Mouse (Mus musculus): ENCODE results near the gene Polr3b. TPM values are rescaled to one million over a fixed set of nuclear protein-coding genes. Genes with fewer than 3 reads are reported as not detected.

Polr3b gene
- total RNA-seq, 2 experiments from 2014 or later, result 15.0 to 16.3 TPM

DNA sequence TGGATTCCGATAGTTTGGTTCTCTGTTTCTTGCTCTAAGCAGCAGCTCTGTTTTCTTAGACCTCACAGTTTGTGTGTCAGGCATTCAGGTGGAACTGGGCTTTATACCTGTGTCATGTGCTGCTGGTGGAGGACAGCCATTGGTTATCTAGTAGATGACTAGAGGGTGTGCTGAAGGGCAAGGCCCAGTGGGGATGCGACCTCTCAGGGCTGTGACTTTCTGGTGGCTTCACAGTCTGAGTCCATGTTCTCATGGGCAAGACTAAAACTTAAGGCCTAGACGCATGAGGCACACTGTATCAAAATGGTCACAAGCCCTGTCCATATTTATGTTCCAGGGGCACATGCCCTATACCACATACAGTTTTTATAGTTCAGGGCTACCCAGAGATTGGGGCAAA lies 37.2 kb downstream of the Polr3b start:
- no peak for DNase-seq (ENCODE audit: low spot score in 2 of 2)

- DNase-seq (ENCODE audit: low spot score in 2 of 2), result no peak
These were observed 40.0 kb downstream of the Polr3b start for GRCm38 (mm10) chr10:84662138-84662537.

DNA sequence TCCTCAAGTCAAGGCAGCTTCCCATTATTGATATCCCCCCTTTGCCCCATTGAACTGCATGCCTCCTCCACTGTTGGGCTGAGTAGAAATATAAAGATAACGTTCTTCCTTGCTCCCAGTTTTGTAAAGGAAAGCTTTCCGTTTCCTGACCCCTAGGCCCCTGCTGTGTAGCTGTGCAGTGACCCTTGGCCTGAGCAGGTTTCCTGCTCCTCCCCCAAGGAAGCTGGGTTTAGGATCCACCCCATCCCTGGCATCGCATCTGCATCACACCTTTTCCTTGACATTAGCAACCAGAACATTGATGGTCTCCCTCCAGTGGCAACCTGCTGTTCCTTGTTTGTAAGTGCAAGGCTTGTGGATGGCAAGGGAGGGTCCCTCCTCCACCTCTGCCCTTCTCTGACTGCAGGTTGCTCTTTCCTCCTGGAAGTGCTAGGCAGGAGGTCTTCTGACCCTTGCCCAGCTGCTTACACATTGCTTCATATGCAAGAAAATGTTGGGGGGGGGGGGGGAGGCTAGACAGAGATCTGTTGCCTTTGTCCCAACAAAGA lies 43.7 kb downstream of the Polr3b start:
- no peak for DNase-seq (ENCODE audit: low spot score in 2 of 2)

- no peak for DNase-seq (ENCODE audit: low spot score in 2 of 2)
These were observed 53.6 kb downstream of the Polr3b start for GRCm38 (mm10) chr10:84675653-84676052.

- no peak for DNase-seq (ENCODE audit: low spot score in 2 of 2)
These were observed 54.4 kb downstream of the Polr3b start for GRCm38 (mm10) chr10:84676511-84676910.

- DNase-seq (ENCODE audit: low spot score in 2 of 2), result no peak
These were observed 55.8 kb downstream of the Polr3b start for GRCm38 (mm10) chr10:84677871-84678270.

GRCm38 (mm10) chr10:84678441-84678840 lies 56.3 kb downstream of the Polr3b start:
- no peak for DNase-seq (ENCODE audit: low spot score in 2 of 2)

- DNase-seq (ENCODE audit: low spot score in 2 of 2), result no peak
These were observed 63.5 kb downstream of the Polr3b start for GRCm38 (mm10) chr10:84685444-84686121.

DNA sequence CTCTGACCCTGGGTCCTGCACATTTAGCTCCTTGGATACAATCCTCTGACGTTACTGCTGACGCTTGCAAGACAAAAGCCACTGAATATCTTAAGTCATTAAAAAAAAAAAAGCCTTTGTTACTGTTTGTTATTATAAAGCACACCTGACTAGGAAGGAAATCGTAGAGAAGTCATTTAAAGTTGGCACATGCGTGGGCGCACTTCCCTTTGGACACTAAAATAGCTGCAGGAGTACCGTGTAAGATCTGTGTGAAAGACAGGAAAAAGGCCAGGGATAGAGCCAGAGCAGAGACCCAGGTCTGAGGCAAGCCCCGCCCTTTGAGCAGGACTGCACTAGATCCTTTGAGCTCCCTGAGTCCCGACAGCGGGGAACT lies 64.0 kb downstream of the Polr3b start:
- no peak for DNase-seq (ENCODE audit: low spot score in 2 of 2)

DNA sequence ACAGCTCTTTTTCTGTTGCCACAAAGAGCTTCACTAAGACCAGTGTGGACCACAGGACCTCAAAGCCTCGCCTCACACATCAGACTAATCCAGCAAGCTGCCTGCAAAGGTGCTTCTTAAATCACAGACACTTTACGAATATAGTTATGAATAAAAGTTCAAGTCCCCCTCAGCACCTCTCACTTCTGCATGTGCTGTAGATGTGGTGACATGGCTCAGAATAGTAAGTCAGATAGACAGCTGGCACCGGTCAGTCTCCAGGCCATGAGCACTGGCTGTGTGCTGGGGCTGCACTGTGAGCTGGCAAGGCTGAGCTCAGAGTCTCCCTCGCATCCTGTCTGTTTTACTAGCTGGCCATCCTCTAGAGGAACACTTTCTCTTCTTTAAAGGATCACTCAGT lies 64.6 kb downstream of the Polr3b start:
- no peak for DNase-seq (ENCODE audit: low spot score in 2 of 2)

GRCm38 (mm10) chr10:84687736-84688135 lies 65.6 kb downstream of the Polr3b start:
- no peak for DNase-seq (ENCODE audit: low spot score in 2 of 2)

- no peak for DNase-seq (ENCODE audit: low spot score in 2 of 2)
These were observed 67.8 kb downstream of the Polr3b start for GRCm38 (mm10) chr10:84689846-84690245.

- DNase-seq (ENCODE audit: low spot score in 2 of 2), result no peak
These were observed 68.7 kb downstream of the Polr3b start for GRCm38 (mm10) chr10:84690818-84691217.

GRCm38 (mm10) chr10:84691692-84692091 lies 69.6 kb downstream of the Polr3b start:
- DNase-seq (ENCODE audit: low spot score in 2 of 2), result no peak

GRCm38 (mm10) chr10:84693841-84694638 lies 71.9 kb downstream of the Polr3b start:
- no peak for DNase-seq (ENCODE audit: low spot score in 2 of 2)

DNA sequence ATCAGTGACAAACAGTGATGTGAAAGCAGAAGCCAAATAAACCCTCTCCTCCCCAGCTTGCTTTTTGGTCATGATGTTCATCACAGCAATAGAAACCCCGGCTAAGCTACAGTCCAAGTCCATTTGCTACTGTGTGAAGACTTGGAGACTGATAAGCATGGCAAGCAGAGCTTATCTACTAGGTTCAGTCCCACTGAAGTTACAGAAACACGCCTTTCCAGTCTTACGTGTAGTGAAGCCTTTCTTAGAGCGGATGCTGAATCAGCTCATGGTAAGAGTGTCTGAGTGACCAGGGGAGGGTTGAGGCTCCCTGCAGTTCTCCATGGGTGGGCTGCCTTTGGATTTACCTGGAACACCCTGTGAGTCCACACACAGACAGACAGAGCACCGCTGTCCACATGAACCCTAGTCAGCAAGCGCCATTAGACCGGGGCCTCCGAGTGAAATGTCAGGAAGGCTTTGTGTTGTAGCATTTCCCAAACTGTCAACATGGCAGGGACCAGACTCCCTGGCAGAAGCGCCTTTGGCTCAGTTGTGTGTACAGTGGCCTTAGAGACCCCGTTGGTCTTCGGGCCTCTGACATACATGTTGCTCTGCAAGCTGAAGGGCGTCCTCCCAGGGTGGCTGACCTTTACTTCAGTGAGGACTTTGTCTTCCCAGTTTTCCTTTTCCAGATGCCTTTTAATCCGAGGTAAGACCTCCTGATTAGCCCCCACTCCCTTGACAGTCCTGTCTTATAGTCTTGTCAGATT lies 78.3 kb downstream of the Polr3b start:
- DNase-seq (ENCODE audit: low spot score in 2 of 2), result no peak

GRCm38 (mm10) chr10:84701110-84701509 lies 79.0 kb downstream of the Polr3b start:
- DNase-seq (ENCODE audit: low spot score in 2 of 2), result peak in 1 of 2 experiments; percentile 37

DNA sequence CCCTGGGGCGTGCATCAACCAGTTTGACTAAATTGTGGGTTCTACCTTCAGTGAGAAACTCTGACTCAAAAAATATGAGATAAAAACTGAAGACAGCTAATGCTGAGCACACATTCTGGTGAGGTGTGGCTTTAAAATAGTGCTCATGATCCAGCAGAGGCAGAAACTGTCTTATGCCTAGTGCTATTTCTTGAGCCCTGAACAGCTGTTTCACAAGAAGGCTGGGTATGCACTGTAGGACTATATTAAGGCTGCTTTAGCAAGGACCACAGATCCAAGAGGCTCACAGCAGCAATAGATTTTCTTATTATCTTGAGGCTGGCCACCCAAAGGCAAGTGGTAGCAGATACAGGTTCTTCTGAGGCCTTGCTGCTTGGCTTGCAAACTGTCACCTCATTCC lies 80.0 kb downstream of the Polr3b start:
- DNase-seq (ENCODE audit: low spot score in 2 of 2), result no peak

DNA sequence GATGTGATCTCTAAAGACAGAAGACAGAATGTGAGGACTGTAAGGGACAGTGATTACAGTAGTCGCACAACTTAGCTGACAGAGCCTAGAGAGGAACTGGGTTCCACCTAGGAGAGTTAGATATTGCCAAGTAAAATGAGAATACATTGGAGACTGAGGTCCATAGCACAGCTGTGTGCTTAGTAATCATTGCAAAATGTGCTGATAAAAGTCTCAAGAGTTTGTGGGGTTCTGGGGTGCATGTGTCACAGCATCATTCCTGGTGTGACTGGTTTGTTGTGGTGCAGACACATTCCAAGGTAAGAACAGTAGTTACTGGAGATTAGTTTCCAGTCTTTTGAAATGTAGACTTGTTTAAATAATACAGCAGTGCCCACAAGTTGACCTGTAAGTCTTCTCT lies 82.5 kb downstream of the Polr3b start:
- DNase-seq (ENCODE audit: low spot score in 2 of 2), result no peak

- DNase-seq (ENCODE audit: low spot score in 2 of 2), result no peak
These were observed 83.1 kb downstream of the Polr3b start for GRCm38 (mm10) chr10:84705234-84705633.

DNA sequence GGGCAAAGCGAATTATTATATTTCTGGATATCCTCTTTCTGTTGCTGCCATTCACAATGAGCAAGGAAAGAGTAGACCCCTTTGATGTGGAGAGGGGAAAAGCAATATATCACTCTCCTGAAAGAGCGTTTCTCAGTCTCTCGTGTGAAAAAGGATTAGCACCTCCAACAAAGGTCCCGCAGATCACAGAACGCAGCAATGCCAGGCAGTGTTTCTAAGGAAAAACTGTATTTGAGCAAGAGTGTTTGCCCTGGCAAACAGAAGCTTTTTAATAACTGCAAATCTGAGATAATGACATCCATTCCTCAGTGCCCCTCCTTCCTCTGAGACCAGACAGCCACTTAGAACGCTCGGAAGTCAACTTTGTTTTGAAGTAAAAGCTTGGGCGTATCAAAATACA lies 84.5 kb downstream of the Polr3b start:
- DNase-seq (ENCODE audit: low spot score in 2 of 2), result no peak

DNA sequence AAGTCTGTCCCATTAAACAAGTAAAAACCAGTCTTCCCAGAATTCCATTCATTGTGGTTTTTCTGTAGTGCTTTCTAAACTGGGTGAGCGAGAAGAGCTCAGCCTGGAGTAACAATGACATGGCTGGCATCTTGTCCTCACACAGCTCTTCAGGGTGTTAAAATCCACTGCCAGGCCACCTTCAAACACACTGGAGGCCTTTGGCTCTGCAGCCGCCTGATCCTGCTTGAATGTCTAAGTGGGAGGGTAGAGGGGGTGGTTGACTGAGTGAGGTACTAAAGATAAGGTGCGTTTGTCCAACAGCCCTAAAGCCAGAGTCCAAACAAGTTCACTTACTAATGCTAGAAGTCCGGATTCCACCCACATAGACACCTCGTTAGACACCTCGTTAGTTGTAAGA lies 85.1 kb downstream of the Polr3b start:
- DNase-seq (ENCODE audit: low spot score in 2 of 2), result no peak
